Mouse (Mus musculus): ENCODE data around the gene Llph. TPM values are rescaled to one million over a fixed set of nuclear protein-coding genes. Genes with fewer than 3 reads are reported as not detected.

The Llph gene
- total and polyA plus RNA-seq, 3 experiments = 75.9 to 237 (median 103) TPM

DNA sequence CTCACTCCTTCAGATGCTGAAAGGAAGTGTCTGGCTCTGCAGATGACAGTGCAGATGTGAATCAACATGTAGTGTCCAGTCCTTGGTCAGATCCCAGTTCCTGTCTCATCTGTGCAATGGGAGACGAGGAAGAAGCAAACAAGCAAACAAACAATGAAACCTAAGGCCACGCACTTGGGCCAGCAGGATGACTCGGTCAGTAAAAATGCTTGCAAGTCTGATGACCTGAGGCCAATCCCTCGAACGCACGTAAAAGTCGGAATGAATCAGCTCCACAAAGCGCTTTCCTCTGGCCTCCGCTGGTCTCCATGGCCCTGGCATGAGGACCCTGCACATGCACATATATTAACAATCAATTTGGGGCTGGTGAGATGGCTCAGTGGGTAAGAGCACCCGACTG lies 7.9 kb upstream of the Llph start:
- Histone ChIP-seq H3K4me2 (ENCODE audit: insufficient read depth, low read depth, poor library complexity, severe bottlenecking) (no peak overlapping the region), H3K9me3 (replicated peaks; ENCODE audit: low read length) (no peaks in the 10 kb centered on the region), H3K27me3 (replicated peaks) (no peaks in the 10 kb centered on the region), H3K9ac (ENCODE audit: insufficient read depth, low read depth) (no peak overlapping the region), H3K4me1 (ENCODE audit: control insufficient read depth in 1 of 2, insufficient read depth in 2 of 2) (no peaks in the 10 kb centered on the region), H3K27ac (ENCODE audit: insufficient read depth, low read depth) (no peak overlapping the region), H3K36me3 (replicated peaks in 1 of 2; ENCODE audit: control insufficient read depth in 1 of 2, insufficient read depth in 1 of 2, low read length in 1 of 2) (peaks cover 34 to 67% of the 10 kb centered on the region in 2 experiments), H3K4me3 (replicated peaks in 1 of 3; ENCODE audit: low read depth in 2 of 3, low read length in 2 of 3, poor library complexity in 1 of 3) (no peak overlapping the region), H3K79me2 (replicated peaks; ENCODE audit: control insufficient read depth, extremely low read depth, insufficient read depth, poor library complexity, severe bottlenecking) (no peaks in the 10 kb centered on the region)
- in situ Hi-C loops (cut with MboI; ENCODE audit: low pct_ligation_motif_present, low pct_unique_long_range_greater_than_20kb, low sequenced_read_pairs) = no loop called here
- no peak for TF ChIP-seq TBP (conservative IDR thresholded peaks at IDR 0.05; ENCODE audit: low read depth, low read length)
- no peak for TF ChIP-seq JUN (IDR thresholded peaks at IDR 0.05; ENCODE audit: insufficient read depth, low read depth, low read length)
- no peak for TF ChIP-seq MAX (IDR thresholded peaks at IDR 0.05; ENCODE audit: low read length)
- TF ChIP-seq NELFE (IDR thresholded peaks at IDR 0.05; ENCODE audit: low read depth, low read length) = no peak
- DNase-seq (ENCODE audit: extremely low read depth) = no peak
- dilution Hi-C loops (cut with MboI; ENCODE audit: extremely low pct_ligation_motif_present, extremely low pct_unique_long_range_greater_than_20kb, low sequenced_read_pairs) = no loop called here

DNA sequence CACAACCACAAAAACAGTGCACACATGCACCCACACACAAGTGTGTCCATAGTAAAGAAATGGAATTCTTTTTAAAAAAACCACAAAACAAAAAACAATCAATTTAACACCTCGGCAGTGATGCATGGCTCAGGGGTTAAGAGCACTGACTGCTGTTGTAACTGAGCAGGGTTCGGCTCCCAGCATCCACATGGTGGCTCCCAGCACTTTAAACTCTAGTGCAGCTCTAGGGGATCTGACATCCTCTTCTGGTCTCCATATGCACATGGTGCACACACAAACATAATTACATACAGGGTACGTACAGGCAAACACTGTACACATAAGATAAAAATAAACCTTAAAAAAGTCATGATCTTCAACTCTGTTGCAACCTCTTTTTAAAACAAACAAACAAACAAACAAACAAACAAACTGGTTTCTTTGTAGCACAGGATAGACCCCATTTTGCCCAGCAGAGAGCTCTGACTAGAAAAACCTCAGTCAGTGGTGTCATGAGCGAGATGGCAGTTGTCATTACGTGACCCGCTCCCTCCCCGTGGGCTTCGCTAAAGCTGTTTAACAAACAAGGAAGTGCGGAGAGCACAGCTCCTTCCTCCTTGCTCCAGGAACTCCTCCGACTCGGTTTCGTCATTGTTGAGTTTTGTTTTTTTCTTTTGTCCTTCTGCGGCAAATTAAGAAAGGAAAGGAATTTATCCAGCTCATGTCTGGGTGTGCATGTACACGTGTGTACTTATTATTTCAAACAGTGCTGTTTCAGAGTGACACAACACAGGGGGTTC lies 7.1 kb upstream of the Llph start:
- Histone ChIP-seq H3K27ac (ENCODE audit: insufficient read depth, low read depth) (no peak overlapping the region), H3K4me2 (ENCODE audit: insufficient read depth, low read depth, poor library complexity, severe bottlenecking) (no peak overlapping the region), H3K36me3 (replicated peaks in 1 of 2; ENCODE audit: control insufficient read depth in 1 of 2, insufficient read depth in 1 of 2, low read length in 1 of 2) (peaks cover 39 to 68% of the 10 kb centered on the region in 2 experiments), H3K4me3 (replicated peaks in 1 of 3; ENCODE audit: low read depth in 2 of 3, low read length in 2 of 3, poor library complexity in 1 of 3) (no peak overlapping the region), H3K9ac (ENCODE audit: insufficient read depth, low read depth) (no peak overlapping the region), H3K79me2 (replicated peaks; ENCODE audit: control insufficient read depth, extremely low read depth, insufficient read depth, poor library complexity, severe bottlenecking) (no peaks in the 10 kb centered on the region), H3K4me1 (ENCODE audit: control insufficient read depth in 1 of 2, insufficient read depth in 2 of 2) (no peaks in the 10 kb centered on the region), H3K9me3 (replicated peaks; ENCODE audit: low read length) (no peaks in the 10 kb centered on the region), H3K27me3 (replicated peaks) (no peaks in the 10 kb centered on the region)
- in situ Hi-C loops (cut with MboI; ENCODE audit: low pct_ligation_motif_present, low pct_unique_long_range_greater_than_20kb, low sequenced_read_pairs) = no loop called here
- dilution Hi-C loops (cut with MboI; ENCODE audit: extremely low pct_ligation_motif_present, extremely low pct_unique_long_range_greater_than_20kb, low sequenced_read_pairs) = no loop called here
- DNase-seq (ENCODE audit: extremely low read depth) = no peak
- TF ChIP-seq MAZ (IDR thresholded peaks at IDR 0.05; ENCODE audit: low read depth, low read length) (no peak), ELF1 (IDR thresholded peaks at IDR 0.05; ENCODE audit: low read depth, low read length) (no peak), IRF4 (IDR thresholded peaks at IDR 0.05; ENCODE audit: low read depth, low read length) (no peak), NELFE (IDR thresholded peaks at IDR 0.05; ENCODE audit: low read depth, low read length) (no peak), GABPA (IDR thresholded peaks at IDR 0.05; ENCODE audit: insufficient replicate concordance, low read depth, low read length) (no peak), RCOR1 (conservative IDR thresholded peaks at IDR 0.05; ENCODE audit: low read depth, low read length) (no peak), E2F4 (IDR thresholded peaks at IDR 0.05; ENCODE audit: insufficient replicate concordance, low read depth, low read length) (no peak), CHD2 (IDR thresholded peaks at IDR 0.05; ENCODE audit: low read length) (no peak), SIN3A (IDR thresholded peaks at IDR 0.05; ENCODE audit: low read length) (no peak), ZNF384 (IDR thresholded peaks at IDR 0.05; ENCODE audit: low read depth, low read length) (no peak), TBP (conservative IDR thresholded peaks at IDR 0.05; ENCODE audit: low read depth, low read length) (no peak)
